Mouse (Mus musculus): ENCODE results near the gene Gm5294.

Gene Gm5294

GRCm38 (mm10) chr5:138849682-138850461, 30.0 kb downstream of the Gm5294 start:
- DNase-seq (ENCODE audit: low read depth, low spot score) = no peak

- no peak for DNase-seq (ENCODE audit: low read depth, low spot score)
Measured at GRCm38 (mm10) chr5:138850462-138850844, 30.6 kb downstream of the Gm5294 start.

- no peak for DNase-seq (ENCODE audit: low read depth, low spot score)
Measured at GRCm38 (mm10) chr5:138851296-138851780, 31.5 kb downstream of the Gm5294 start.

- no peak for DNase-seq (ENCODE audit: low read depth, low spot score)
Measured at GRCm38 (mm10) chr5:138852151-138852550, 32.3 kb downstream of the Gm5294 start.

GRCm38 (mm10) chr5:138853349-138853748, 33.5 kb downstream of the Gm5294 start:
- no peak for DNase-seq (ENCODE audit: low read depth, low spot score)

GRCm38 (mm10) chr5:138857010-138857617, 37.2 kb downstream of the Gm5294 start:
- DNase-seq (ENCODE audit: low read depth, low spot score) = peak; percentile 76

- no peak for DNase-seq (ENCODE audit: low read depth, low spot score)
Measured at GRCm38 (mm10) chr5:138857811-138858251, 38.0 kb downstream of the Gm5294 start.

GRCm38 (mm10) chr5:138863681-138864146, 43.8 kb downstream of the Gm5294 start:
- DNase-seq (ENCODE audit: low read depth, low spot score) = no peak

- no peak for DNase-seq (ENCODE audit: low read depth, low spot score)
Measured at GRCm38 (mm10) chr5:138864166-138864565, 44.3 kb downstream of the Gm5294 start.

- DNase-seq (ENCODE audit: low read depth, low spot score) = no peak
Measured at GRCm38 (mm10) chr5:138864880-138865279, 45.0 kb downstream of the Gm5294 start.

GRCm38 (mm10) chr5:138865637-138866036, 45.8 kb downstream of the Gm5294 start:
- no peak for DNase-seq (ENCODE audit: low read depth, low spot score)

All from skeletal muscle tissue, adult 2 months (tissue).